Mouse (Mus musculus) midbrain, embryonic 14.5 days (tissue): ENCODE measurements around the gene Eif2b4. TPM values are rescaled to one million over a fixed set of nuclear protein-coding genes. Genes with fewer than 3 reads are reported as not detected.
A peak's percentile ranks its signal among the peaks of the same experiment; 100 is the strongest.

Experiments used
- ATAC-seq: fragments of 200-750 bp; cut with Nextera tagmentation; 2 replicates; pipeline ENCODE4 v1.8.0; 2017; ENCODE audit warnings: moderate number of reproducible peaks, moderate library complexity; ENCODE audit not compliant: low FRiP score, low TSS enrichment
- DNase-seq: peaks from one replicate; pipeline ENCODE4 v3.0.0-alpha.2; 2015
- H3K27ac ChIP-seq: fragments of 300-500 bp; sonication (generic); replicated peaks from 2 replicates; pipeline ENCODE4 v1.5.1; 2014; ENCODE audit warnings: mild to moderate bottlenecking, low read depth, low read length, moderate library complexity
- H3K27me3 ChIP-seq: fragments of 300-500 bp; sonication (generic); 2 replicates; pipeline ENCODE4 v1.6.1; 2014; ENCODE audit warnings: low read length, control low read depth, mixed read lengths; ENCODE audit not compliant: control insufficient read depth, insufficient read depth
- H3K36me3 ChIP-seq: fragments of 300-500 bp; sonication (generic); 2 replicates; pipeline ENCODE4 v1.6.1; 2014; ENCODE audit warnings: low read length, control low read depth; ENCODE audit not compliant: control insufficient read depth, insufficient read depth
- H3K4me1 ChIP-seq: fragments of 300-500 bp; sonication (generic); 2 replicates; pipeline ENCODE4 v1.6.1; 2014; ENCODE audit warnings: mild to moderate bottlenecking, antibody characterized with exemption, low read length, control low read depth; ENCODE audit not compliant: control insufficient read depth, insufficient read depth
- H3K4me2 ChIP-seq: fragments of 300-500 bp; sonication (generic); 2 replicates; pipeline ENCODE4 v1.6.1; 2014; ENCODE audit warnings: mild to moderate bottlenecking, low read length, moderate library complexity
- H3K4me3 ChIP-seq: fragments of 300-500 bp; sonication (generic); replicated peaks from 2 replicates; pipeline ENCODE4 v1.5.1; 2014; ENCODE audit warnings: low read depth, low read length
- H3K9ac ChIP-seq: fragments of 300-500 bp; sonication (generic); replicated peaks from 2 replicates; pipeline ENCODE4 v1.6.1; 2014; ENCODE audit warnings: mild to moderate bottlenecking, low read length, moderate library complexity
- H3K9me3 ChIP-seq: fragments of 300-500 bp; sonication (generic); 2 replicates; pipeline ENCODE4 v1.6.1; 2016; ENCODE audit warnings: low read length, control low read depth, mixed read lengths; ENCODE audit not compliant: control insufficient read depth
- WGBS: fragments of 180-500 bp; shearing (Covaris S2); extraction: QIAGEN DNeasy Blood & Tissue Kit; methylation state at CpG from one replicate; pipeline ENCODE4 v1.1.7; 2014; 5-methylcytosine and 5-hydroxymethylcytosine counted together
- polyA plus RNA-seq: library from polyadenylated mRNA; unstranded; fragments of >200 nt; fragmentation: Nextera tagmentation; extraction: Ambion mirVana; gene quantifications from 2 replicates; pipeline ENCODE4 v1.2.1, GENCODE M21; 2014

The Eif2b4 gene
- polyA plus RNA-seq, 1 experiment from 2014 or later: 78.3 TPM

- H3K27ac ChIP-seq: peak overlapping the region; percentile 82
- no peak overlapping the region for H3K9ac ChIP-seq
- H3K27me3 ChIP-seq: no peaks in the 10 kb centered on the region
- H3K36me3 ChIP-seq: peaks cover 78% of the 10 kb centered on the region
- WGBS: 87% methylated on average over 7 of the region's 7 CpGs
- ATAC-seq (no peak), DNase-seq (no peak)
- H3K4me1 ChIP-seq: peaks cover 10% of the 10 kb centered on the region; the same call in 1 of the 2 replicates
- H3K4me2 ChIP-seq: peak overlapping the region; percentile 64
- H3K9me3 ChIP-seq: peaks cover 5% of the 10 kb centered on the region
- peak overlapping the region; percentile 80 for H3K4me3 ChIP-seq
Observed at GRCm38 (mm10) chr5:31202933-31203332, 9.7 kb upstream of the Eif2b4 start.

DNA sequence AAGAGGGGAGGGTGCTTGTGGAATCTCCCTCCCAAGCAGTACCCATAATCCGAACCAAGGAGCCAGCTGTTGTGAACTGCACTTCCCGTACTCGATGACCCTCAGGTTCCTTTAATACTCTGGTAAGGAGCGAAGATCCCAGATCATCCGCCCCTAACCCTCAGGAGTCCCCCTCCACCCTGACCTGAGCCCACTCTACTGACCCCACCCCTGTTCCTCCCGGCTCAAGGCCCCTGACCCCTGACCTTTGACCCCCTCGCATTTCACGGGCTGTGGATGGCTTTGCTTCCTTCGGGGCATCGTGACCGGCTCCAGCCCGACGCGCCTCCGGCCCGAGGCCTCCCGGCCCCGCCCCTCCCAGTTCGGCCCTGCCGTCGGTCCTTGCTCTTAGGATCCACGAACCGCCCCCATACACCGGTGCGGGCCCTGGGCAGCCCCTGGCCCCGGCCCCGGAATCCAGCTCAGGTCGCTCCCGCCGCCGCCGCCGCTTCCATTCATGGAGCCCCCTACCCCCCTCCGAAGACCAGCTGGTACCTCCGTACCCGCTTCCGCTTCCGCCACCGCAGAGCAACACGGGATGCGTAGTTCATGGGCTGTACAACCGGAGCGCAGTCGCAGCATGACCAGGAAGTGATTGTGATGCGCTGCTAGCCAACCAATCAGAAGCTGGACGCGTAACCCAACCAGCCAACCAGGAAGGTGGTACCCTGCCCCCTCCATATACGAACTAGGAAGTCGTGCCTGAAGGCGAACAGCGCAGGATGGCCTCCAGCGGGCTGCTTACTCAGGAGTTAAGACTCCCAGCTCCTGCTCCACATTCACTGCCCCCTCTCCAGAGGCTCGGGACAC, 8.7 kb upstream of the Eif2b4 start, which contains the start of gene Zfp513:
Gene Zfp513 (minus strand): TSS at position 562 of the 849 bp plus-strand sequence.
- peaks cover 79% of the 10 kb centered on the region for H3K36me3 ChIP-seq
- peak; percentile 97 for ATAC-seq
- H3K9ac ChIP-seq: peak within 1 kb of the TSS; percentile 78
- peaks cover 5% of the 10 kb centered on the region for H3K9me3 ChIP-seq
- DNase-seq: peak; percentile 98
- peak within 1 kb of the TSS; percentile 65 for H3K4me2 ChIP-seq
- WGBS: under 1% methylated on average over 51 of the region's 53 CpGs
- no peaks in the 10 kb centered on the region for H3K27me3 ChIP-seq
- peak within 1 kb of the TSS; percentile 80 for H3K4me3 ChIP-seq
- peaks cover 10% of the 10 kb centered on the region; the same call in 1 of the 2 replicates for H3K4me1 ChIP-seq
- peak within 1 kb of the TSS; percentile 82 for H3K27ac ChIP-seq

GRCm38 (mm10) chr5:31201042-31201741, 8.0 kb upstream of the Eif2b4 start:
- Histone ChIP-seq H3K9me3 (peaks cover 5% of the 10 kb centered on the region), H3K4me3 (peak overlapping the region; percentile 80), H3K4me1 (peaks cover 10% of the 10 kb centered on the region; the same call in 1 of the 2 replicates), H3K27me3 (no peaks in the 10 kb centered on the region), H3K27ac (peak overlapping the region; percentile 82), H3K9ac (peak overlapping the region; percentile 78), H3K4me2 (peak overlapping the region; percentile 65), H3K36me3 (peaks cover 80% of the 10 kb centered on the region)
- 18% methylated on average over 13 of the region's 13 CpGs for WGBS
- ATAC-seq: no peak
- DNase-seq: no peak

GRCm38 (mm10) chr5:31200327-31200768, 7.1 kb upstream of the Eif2b4 start:
- DNase-seq: no peak
- peak overlapping the region; percentile 1; the same call in 1 of the 2 replicates for H3K4me3 ChIP-seq

GRCm38 (mm10) chr5:31199893-31200292, 6.7 kb upstream of the Eif2b4 start:
- Histone ChIP-seq H3K9me3 (peaks cover 5% of the 10 kb centered on the region), H3K27me3 (no peaks in the 10 kb centered on the region), H3K4me2 (no peak overlapping the region), H3K4me3 (peak overlapping the region; percentile 1; the same call in 1 of the 2 replicates), H3K4me1 (peaks cover 10% of the 10 kb centered on the region; the same call in 1 of the 2 replicates), H3K27ac (no peak overlapping the region), H3K9ac (no peak overlapping the region), H3K36me3 (peaks cover 80% of the 10 kb centered on the region)
- DNase-seq: no peak
- no peak for ATAC-seq
- 84% methylated on average over 9 of the region's 9 CpGs for WGBS

More at GRCm38 (mm10) chr5:31200327-31200768, 7.1 kb upstream of the Eif2b4 start:
- WGBS: 91% methylated on average over 27 of the region's 27 CpGs
- Histone ChIP-seq H3K9me3 (peaks cover 5% of the 10 kb centered on the region), H3K27me3 (no peaks in the 10 kb centered on the region), H3K27ac (no peak overlapping the region), H3K4me1 (peaks cover 10% of the 10 kb centered on the region; the same call in 1 of the 2 replicates), H3K9ac (no peak overlapping the region), H3K36me3 (peaks cover 80% of the 10 kb centered on the region), H3K4me2 (peak overlapping the region; percentile 65)
- ATAC-seq: no peak

- DNase-seq: no peak
- no peak for ATAC-seq
Observed at GRCm38 (mm10) chr5:31199321-31199892, 6.2 kb upstream of the Eif2b4 start.

DNA sequence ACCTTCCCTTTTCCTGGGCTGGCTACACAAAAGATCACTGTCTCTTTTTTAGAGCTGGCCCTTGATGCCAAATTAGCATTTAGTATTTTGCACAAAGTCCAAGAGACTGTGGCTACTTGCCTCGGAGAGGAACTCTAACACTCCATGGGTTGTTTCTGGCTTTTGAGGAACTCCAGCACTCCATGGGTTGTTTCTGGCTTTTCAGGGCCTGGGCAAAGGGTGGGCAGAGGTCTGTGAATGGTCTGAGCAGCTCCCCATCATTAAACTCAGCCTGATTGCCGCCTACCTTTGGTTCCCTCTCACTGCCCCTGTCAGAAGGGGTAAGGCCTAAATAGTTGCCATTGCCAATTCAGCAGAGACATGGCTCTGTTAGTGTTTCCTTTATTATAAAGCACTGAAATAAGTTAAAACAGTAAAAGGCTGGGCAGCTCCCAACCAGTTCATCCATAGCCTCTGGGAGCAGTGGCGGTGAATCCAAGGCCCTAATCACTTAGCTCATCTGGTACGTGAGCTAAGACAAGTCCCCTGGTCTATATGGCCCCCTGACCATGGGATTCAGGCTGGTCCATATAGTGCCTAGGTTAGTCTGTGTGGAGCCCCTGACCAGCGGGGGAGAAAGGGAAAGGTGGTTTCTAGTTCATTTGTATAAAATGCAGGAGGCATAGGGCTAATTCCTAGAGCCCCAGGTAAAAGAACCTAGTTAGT, 5.5 kb upstream of the Eif2b4 start:
- Histone ChIP-seq H3K4me3 (no peak overlapping the region), H3K4me2 (no peak overlapping the region), H3K36me3 (peaks cover 74% of the 10 kb centered on the region), H3K9ac (no peak overlapping the region), H3K9me3 (peaks cover 5% of the 10 kb centered on the region), H3K27ac (no peak overlapping the region), H3K4me1 (peaks cover 15% of the 10 kb centered on the region), H3K27me3 (no peaks in the 10 kb centered on the region)
- ATAC-seq (no peak), DNase-seq (no peak)
- 84% methylated on average over 5 of the region's 5 CpGs for WGBS

More at GRCm38 (mm10) chr5:31199321-31199892, 6.2 kb upstream of the Eif2b4 start:
- Histone ChIP-seq H3K4me2 (no peak overlapping the region), H3K4me1 (peaks cover 10% of the 10 kb centered on the region), H3K27ac (no peak overlapping the region), H3K4me3 (no peak overlapping the region), H3K27me3 (no peaks in the 10 kb centered on the region), H3K9me3 (peaks cover 5% of the 10 kb centered on the region), H3K36me3 (peaks cover 80% of the 10 kb centered on the region), H3K9ac (no peak overlapping the region)
- 92% methylated on average over 19 of the region's 19 CpGs for WGBS

- Histone ChIP-seq H3K4me3 (no peak overlapping the region), H3K4me2 (no peak overlapping the region), H3K9ac (no peak overlapping the region), H3K27me3 (no peaks in the 10 kb centered on the region), H3K36me3 (peaks cover 68% of the 10 kb centered on the region), H3K4me1 (peaks cover 15% of the 10 kb centered on the region), H3K9me3 (peaks cover 5% of the 10 kb centered on the region), H3K27ac (no peak overlapping the region)
- DNase-seq (no peak), ATAC-seq (no peak)
- 92% methylated on average over 9 of the region's 9 CpGs for WGBS
Observed at GRCm38 (mm10) chr5:31198170-31198569, 4.9 kb upstream of the Eif2b4 start.
